Mouse (Mus musculus): ENCODE results near the gene Trpm1.
"Not testable (repeated sequence)": the region's sequence is repeated elsewhere in the genome, so short reads cannot be mapped to it uniquely, and the experiment has no call there.

Gene Trpm1

GRCm38 (mm10) chr7:64153535-64153934, at the start of gene Trpm1:
Gene Trpm1, plus strand, starts transcription at chr7:64153835.
- no peak for DNase-seq

GRCm38 (mm10) chr7:64122131-64122715, 31.4 kb upstream of the Trpm1 start:
- DNase-seq = no peak

- no peak for DNase-seq
Observed at GRCm38 (mm10) chr7:64123721-64124120, 29.9 kb upstream of the Trpm1 start.

GRCm38 (mm10) chr7:64125994-64126393, 27.6 kb upstream of the Trpm1 start:
- not testable (repeated sequence) for DNase-seq

- DNase-seq = no peak
Observed at GRCm38 (mm10) chr7:64139866-64140265, 13.8 kb upstream of the Trpm1 start.

GRCm38 (mm10) chr7:64141301-64142032, 12.2 kb upstream of the Trpm1 start:
- DNase-seq = no peak

GRCm38 (mm10) chr7:64149337-64149736, 4.3 kb upstream of the Trpm1 start:
- no peak for DNase-seq

GRCm38 (mm10) chr7:64149747-64150146, 3.9 kb upstream of the Trpm1 start:
- no peak for DNase-seq

- DNase-seq = no peak
Observed at GRCm38 (mm10) chr7:64150436-64151080, 3.1 kb upstream of the Trpm1 start.

GRCm38 (mm10) chr7:64155226-64155625, 1.6 kb downstream of the Trpm1 start:
- DNase-seq = no peak

GRCm38 (mm10) chr7:64155687-64156086, 2.1 kb downstream of the Trpm1 start:
- DNase-seq = peak; percentile 86

GRCm38 (mm10) chr7:64156271-64156911, 2.8 kb downstream of the Trpm1 start:
- peak; percentile 68 for DNase-seq

GRCm38 (mm10) chr7:64156918-64157690, 3.5 kb downstream of the Trpm1 start:
- no peak for DNase-seq

- DNase-seq = no peak
Observed at GRCm38 (mm10) chr7:64158281-64159055, 4.8 kb downstream of the Trpm1 start.

- no peak for DNase-seq
Observed at GRCm38 (mm10) chr7:64159056-64159542, 5.5 kb downstream of the Trpm1 start.

- DNase-seq = peak; percentile 24
Observed at GRCm38 (mm10) chr7:64159612-64160591, 6.3 kb downstream of the Trpm1 start.

GRCm38 (mm10) chr7:64160737-64161470, 7.3 kb downstream of the Trpm1 start:
- DNase-seq = no peak

- DNase-seq = no peak
Observed at GRCm38 (mm10) chr7:64161990-64162389, 8.4 kb downstream of the Trpm1 start.

GRCm38 (mm10) chr7:64163086-64163485, 9.5 kb downstream of the Trpm1 start:
- DNase-seq = no peak

- DNase-seq = no peak
Observed at GRCm38 (mm10) chr7:64163890-64164289, 10.3 kb downstream of the Trpm1 start.
